Mouse (Mus musculus) left cerebral cortex, adult 8-10 months (tissue): ENCODE data around the gene H1foo. TPM values are rescaled to one million over a fixed set of nuclear protein-coding genes. Genes with fewer than 3 reads are reported as not detected.

ENCODE experiments used
- DNase-seq, 2 experiments: peaks; one replicate each; pipeline ENCODE4 v3.0.0; 2022; ENCODE audit warnings: low spot score in 2 of 2
- total RNA-seq, 4 experiments: library from RNA; stranded (reverse); gene quantifications; 2 replicates each; pipeline ENCODE4 v1.2.4; 2022

H1foo gene
- total RNA-seq, 4 experiments from 2014 or later = not detected

- no peak for DNase-seq
These were observed 17.0 kb downstream of the H1foo start for GRCm38 (mm10) chr6:115961743-115962142.

GRCm38 (mm10) chr6:115962439-115963085, 17.8 kb downstream of the H1foo start:
- DNase-seq = no peak

GRCm38 (mm10) chr6:115963656-115964055, 18.9 kb downstream of the H1foo start:
- DNase-seq = no peak

- DNase-seq = no peak
These were observed 21.7 kb downstream of the H1foo start for GRCm38 (mm10) chr6:115966227-115966966.

- no peak for DNase-seq
These were observed 22.6 kb downstream of the H1foo start for GRCm38 (mm10) chr6:115967291-115967880.

- DNase-seq = no peak
These were observed 23.3 kb downstream of the H1foo start for GRCm38 (mm10) chr6:115968086-115968485.

GRCm38 (mm10) chr6:115968700-115969099, 24.0 kb downstream of the H1foo start:
- no peak for DNase-seq

- DNase-seq = no peak
These were observed 24.4 kb downstream of the H1foo start for GRCm38 (mm10) chr6:115969103-115969502.

- DNase-seq = no peak
These were observed 25.2 kb downstream of the H1foo start for GRCm38 (mm10) chr6:115969952-115970351.

- no peak for DNase-seq
These were observed 26.7 kb downstream of the H1foo start for GRCm38 (mm10) chr6:115971273-115972060.

GRCm38 (mm10) chr6:115972083-115972764, 27.5 kb downstream of the H1foo start:
- no peak for DNase-seq

GRCm38 (mm10) chr6:115973139-115973875, 28.6 kb downstream of the H1foo start:
- DNase-seq = no peak

GRCm38 (mm10) chr6:115973881-115974662, 29.3 kb downstream of the H1foo start:
- no peak for DNase-seq

GRCm38 (mm10) chr6:115975606-115976005, 30.9 kb downstream of the H1foo start:
- DNase-seq = no peak

GRCm38 (mm10) chr6:115977810-115978209, 33.1 kb downstream of the H1foo start:
- DNase-seq = no peak

- no peak for DNase-seq
These were observed 33.9 kb downstream of the H1foo start for GRCm38 (mm10) chr6:115978596-115978995.

GRCm38 (mm10) chr6:115982889-115983288, 38.2 kb downstream of the H1foo start:
- no peak for DNase-seq

GRCm38 (mm10) chr6:115983306-115984038, 38.7 kb downstream of the H1foo start:
- DNase-seq = no peak

GRCm38 (mm10) chr6:115984580-115984979, 39.8 kb downstream of the H1foo start:
- no peak for DNase-seq
